Mouse (Mus musculus) liver, embryonic 15.5 days (tissue): ENCODE measurements around the gene Duox1. TPM values are rescaled to one million over a fixed set of nuclear protein-coding genes. Genes with fewer than 3 reads are reported as not detected.
"Not testable (repeated sequence)": the region's sequence is repeated elsewhere in the genome, so short reads cannot be mapped to it uniquely, and the experiment has no call there.

Source experiments
- ATAC-seq: fragments of 200-750 bp; cut with Nextera tagmentation; 2 replicates; pipeline ENCODE4 v1.8.0; 2017; ENCODE audit warnings: moderate number of reproducible peaks, mild to moderate bottlenecking, moderate library complexity; ENCODE audit not compliant: insufficient read depth
- H3K27ac ChIP-seq: fragments of 300-500 bp; sonication (generic); replicated peaks from 2 replicates; pipeline ENCODE4 v1.5.1; 2015; ENCODE audit warnings: mild to moderate bottlenecking, inconsistent platforms
- H3K27me3 ChIP-seq: fragments of 300-500 bp; sonication (generic); 2 replicates; pipeline ENCODE4 v1.6.1; 2015; ENCODE audit warnings: mild to moderate bottlenecking, inconsistent platforms
- H3K36me3 ChIP-seq: fragments of 300-500 bp; sonication (generic); replicated peaks from 2 replicates; pipeline ENCODE4 v1.6.1; 2015; ENCODE audit warnings: moderate library complexity, mild to moderate bottlenecking, inconsistent platforms
- H3K4me1 ChIP-seq: fragments of 300-500 bp; sonication (generic); replicated peaks from 2 replicates; pipeline ENCODE4 v1.6.1; 2015; ENCODE audit warnings: inconsistent platforms
- H3K4me2 ChIP-seq: fragments of 300-500 bp; sonication (generic); 2 replicates; pipeline ENCODE4 v1.6.1; 2015; ENCODE audit warnings: moderate library complexity, mild to moderate bottlenecking, inconsistent platforms
- H3K4me3 ChIP-seq: fragments of 300-500 bp; sonication (generic); replicated peaks from 2 replicates; pipeline ENCODE4 v1.5.1; 2015; ENCODE audit warnings: mild to moderate bottlenecking, inconsistent platforms
- H3K9ac ChIP-seq: fragments of 300-500 bp; sonication (generic); 2 replicates; pipeline ENCODE4 v1.6.1; 2015; ENCODE audit warnings: moderate library complexity, mild to moderate bottlenecking, inconsistent platforms
- H3K9me3 ChIP-seq: fragments of 300-500 bp; sonication (generic); replicated peaks from 2 replicates; pipeline ENCODE4 v1.6.1; 2016; ENCODE audit warnings: inconsistent platforms
- WGBS: fragments of 180-500 bp; shearing (Covaris S2); methylation state at CpG from one replicate; pipeline ENCODE4 v1.1.7; 2015; ENCODE audit warnings: mixed read lengths; ENCODE audit not compliant: insufficient replicate concordance; 5-methylcytosine and 5-hydroxymethylcytosine counted together
- polyA plus RNA-seq: library from polyadenylated mRNA; unstranded; fragments of >200 nt; fragmentation: Nextera tagmentation; extraction: Ambion mirVana; gene quantifications from 2 replicates; pipeline ENCODE4 v1.2.1, GENCODE M21; 2015

Gene Duox1
- polyA plus RNA-seq, 1 experiment from 2014 or later, result not detected

- not testable (repeated sequence) for H3K36me3 ChIP-seq, H3K9me3 ChIP-seq, H3K9ac ChIP-seq, ATAC-seq, H3K27ac ChIP-seq, H3K4me3 ChIP-seq, H3K4me2 ChIP-seq
- 85% methylated on average over 6 of the region's 6 CpGs for WGBS
- Histone ChIP-seq H3K4me1 (peaks cover 29% of the 10 kb centered on the region), H3K27me3 (peaks cover 19% of the 10 kb centered on the region; the same call in 1 of the 2 replicates)
Observed at GRCm38 (mm10) chr2:122346164-122346563, 30.7 kb downstream of the Duox1 start.

GRCm38 (mm10) chr2:122347257-122347656 lies 31.8 kb downstream of the Duox1 start:
- no peak overlapping the region for H3K4me3 ChIP-seq
- no peak overlapping the region for H3K27ac ChIP-seq
- no peaks in the 10 kb centered on the region; the same call in 1 of the 2 replicates for H3K36me3 ChIP-seq
- peaks cover 29% of the 10 kb centered on the region for H3K4me1 ChIP-seq
- ATAC-seq, result no peak
- no peak overlapping the region for H3K9ac ChIP-seq
- H3K4me2 ChIP-seq, result no peak overlapping the region
- H3K9me3 ChIP-seq, result no peaks in the 10 kb centered on the region
- H3K27me3 ChIP-seq, result peaks cover 19% of the 10 kb centered on the region; the same call in 1 of the 2 replicates
- WGBS, result 69% methylated on average over 3 of the region's 3 CpGs

- Histone ChIP-seq H3K9ac (peak overlapping the region; percentile 76), H3K4me2 (peak overlapping the region; percentile 96), H3K27ac (peak overlapping the region; percentile 84), H3K27me3 (peaks cover 19% of the 10 kb centered on the region; the same call in 1 of the 2 replicates), H3K36me3 (peaks cover 7% of the 10 kb centered on the region; the same call in 1 of the 2 replicates), H3K9me3 (no peaks in the 10 kb centered on the region), H3K4me3 (peak overlapping the region; percentile 75), H3K4me1 (peaks cover 29% of the 10 kb centered on the region)
- under 1% methylated on average over 62 of the region's 63 CpGs for WGBS
- peak; percentile 89 for ATAC-seq
Observed at GRCm38 (mm10) chr2:122348531-122349131, 33.2 kb downstream of the Duox1 start.

- Histone ChIP-seq H3K4me2 (peak overlapping the region; percentile 96), H3K27me3 (peaks cover 19% of the 10 kb centered on the region; the same call in 1 of the 2 replicates), H3K27ac (peak overlapping the region; percentile 84), H3K4me3 (peak overlapping the region; percentile 75), H3K4me1 (peaks cover 29% of the 10 kb centered on the region), H3K9me3 (no peaks in the 10 kb centered on the region), H3K36me3 (peaks cover 10% of the 10 kb centered on the region; the same call in 1 of the 2 replicates), H3K9ac (peak overlapping the region; percentile 76)
- WGBS, result 26% methylated on average over 14 of the region's 14 CpGs
- ATAC-seq, result peak; percentile 53
Observed at GRCm38 (mm10) chr2:122349136-122349785, 33.8 kb downstream of the Duox1 start.

GRCm38 (mm10) chr2:122351156-122351930 lies 35.9 kb downstream of the Duox1 start:
- Histone ChIP-seq H3K9me3 (no peaks in the 10 kb centered on the region), H3K27ac (no peak overlapping the region), H3K9ac (no peak overlapping the region), H3K27me3 (peaks cover 12% of the 10 kb centered on the region; the same call in 1 of the 2 replicates), H3K4me2 (no peak overlapping the region), H3K4me1 (peaks cover 29% of the 10 kb centered on the region), H3K36me3 (peaks cover 17% of the 10 kb centered on the region), H3K4me3 (no peak overlapping the region)
- 63% methylated on average over 5 of the region's 5 CpGs for WGBS
- no peak for ATAC-seq

GRCm38 (mm10) chr2:122351931-122352329 lies 36.5 kb downstream of the Duox1 start:
- peaks cover 8% of the 10 kb centered on the region; the same call in 1 of the 2 replicates for H3K27me3 ChIP-seq
- H3K4me1 ChIP-seq, result peaks cover 29% of the 10 kb centered on the region
- no peaks in the 10 kb centered on the region for H3K9me3 ChIP-seq
- no peak overlapping the region for H3K4me3 ChIP-seq
- no peak overlapping the region for H3K9ac ChIP-seq
- peaks cover 22% of the 10 kb centered on the region for H3K36me3 ChIP-seq
- no peak for ATAC-seq
- 80% methylated on average over 4 of the region's 4 CpGs for WGBS
- H3K27ac ChIP-seq, result no peak overlapping the region
- no peak overlapping the region for H3K4me2 ChIP-seq

- Histone ChIP-seq H3K36me3 (peaks cover 32% of the 10 kb centered on the region), H3K9me3 (no peaks in the 10 kb centered on the region), H3K4me3 (no peak overlapping the region), H3K4me2 (no peak overlapping the region), H3K27me3 (no peaks in the 10 kb centered on the region), H3K4me1 (peaks cover 25% of the 10 kb centered on the region), H3K27ac (no peak overlapping the region), H3K9ac (no peak overlapping the region)
- no peak for ATAC-seq
- 79% methylated on average over 6 of the region's 6 CpGs for WGBS
Observed at GRCm38 (mm10) chr2:122352992-122353391, 37.5 kb downstream of the Duox1 start.

GRCm38 (mm10) chr2:122353765-122354164 lies 38.3 kb downstream of the Duox1 start:
- Histone ChIP-seq H3K9me3 (no peaks in the 10 kb centered on the region), H3K4me2 (no peak overlapping the region), H3K9ac (no peak overlapping the region), H3K4me3 (no peak overlapping the region), H3K4me1 (peaks cover 19% of the 10 kb centered on the region), H3K27me3 (no peaks in the 10 kb centered on the region), H3K36me3 (peaks cover 32% of the 10 kb centered on the region), H3K27ac (no peak overlapping the region)
- 79% methylated on average over 8 of the region's 8 CpGs for WGBS
- ATAC-seq, result no peak

GRCm38 (mm10) chr2:122354191-122354929 lies 38.9 kb downstream of the Duox1 start:
- no peaks in the 10 kb centered on the region for H3K27me3 ChIP-seq
- 72% methylated on average over 12 of the region's 12 CpGs for WGBS
- H3K4me1 ChIP-seq, result peaks cover 13% of the 10 kb centered on the region
- H3K9me3 ChIP-seq, result no peaks in the 10 kb centered on the region
- peaks cover 32% of the 10 kb centered on the region for H3K36me3 ChIP-seq
- H3K4me2 ChIP-seq, result no peak overlapping the region
- H3K4me3 ChIP-seq, result no peak overlapping the region
- no peak overlapping the region for H3K27ac ChIP-seq
- no peak overlapping the region for H3K9ac ChIP-seq
- ATAC-seq, result no peak

- peaks cover 32% of the 10 kb centered on the region for H3K36me3 ChIP-seq
- 79% methylated on average over 5 of the region's 5 CpGs for WGBS
- H3K9ac ChIP-seq, result no peak overlapping the region
- H3K4me1 ChIP-seq, result peaks cover 3% of the 10 kb centered on the region; the same call in 1 of the 2 replicates
- no peak overlapping the region for H3K4me3 ChIP-seq
- no peak overlapping the region for H3K27ac ChIP-seq
- no peak overlapping the region for H3K4me2 ChIP-seq
- no peaks in the 10 kb centered on the region for H3K27me3 ChIP-seq
- H3K9me3 ChIP-seq, result no peaks in the 10 kb centered on the region
- no peak for ATAC-seq
Observed at GRCm38 (mm10) chr2:122355389-122355788, 39.9 kb downstream of the Duox1 start.
